Mouse (Mus musculus) adipocyte (in vitro differentiated cells): Measurements from ENCODE around the gene Fmnl2.

ENCODE experiments used
- DNase-seq: peaks from one replicate; pipeline ENCODE4 v3.0.0-alpha.2; 2016; ENCODE audit warnings: low spot score

Gene Fmnl2

DNA sequence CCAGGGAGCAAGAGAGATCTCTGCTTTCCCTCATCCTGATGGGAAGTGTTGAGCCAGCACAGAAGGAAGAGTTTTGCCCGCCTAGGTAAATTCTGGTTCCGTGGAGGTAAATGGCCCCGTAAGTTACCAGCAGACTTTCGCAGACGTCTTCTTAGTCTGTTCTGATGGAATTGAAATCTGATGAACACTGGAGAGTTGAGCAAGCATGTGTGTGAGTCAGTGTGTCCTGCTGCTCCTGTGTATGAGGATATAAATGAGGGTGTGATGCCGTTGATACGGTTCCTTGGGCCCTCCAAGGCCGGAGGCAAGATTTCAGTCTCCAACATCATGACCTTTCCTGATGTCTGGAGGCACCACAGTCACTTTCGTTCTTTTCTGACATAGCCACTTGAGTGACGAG is 98.2 kb downstream of the Fmnl2 start:
- DNase-seq: no peak

DNA sequence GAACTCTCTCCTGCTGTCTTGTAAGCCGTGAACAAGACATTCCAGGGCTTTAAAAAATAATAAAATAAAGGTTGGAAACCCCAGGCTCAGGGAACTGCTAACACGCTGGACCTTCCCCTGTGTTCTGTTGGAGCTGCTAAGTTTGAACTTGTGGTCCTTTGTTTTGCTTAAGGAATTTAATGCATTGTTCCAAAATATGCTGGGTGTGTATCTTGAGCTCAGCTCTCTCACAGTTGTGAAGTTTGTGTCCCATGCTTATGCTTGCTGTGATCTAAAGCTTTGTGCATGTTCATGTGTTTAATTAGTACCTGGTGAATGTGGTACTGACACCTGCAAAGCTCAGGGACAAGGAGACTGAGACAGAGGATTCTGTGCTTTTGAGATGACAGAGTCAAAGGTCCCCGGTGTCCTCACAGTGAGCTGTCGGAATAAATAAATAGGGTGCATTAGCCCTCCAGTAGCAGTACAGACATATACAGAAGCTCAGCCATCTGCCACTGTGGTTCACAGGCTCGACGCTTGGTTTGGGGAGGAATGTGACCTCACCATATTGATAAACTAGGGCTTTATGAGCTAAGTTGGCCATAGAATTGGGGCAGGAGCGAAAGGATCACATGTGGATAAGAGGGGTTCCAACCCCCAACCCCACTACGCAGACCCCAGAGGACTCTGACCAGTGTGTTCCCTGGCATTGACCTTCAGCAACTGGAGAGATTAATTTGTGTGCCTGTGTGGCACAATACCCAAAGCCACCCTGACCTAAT is 100.3 kb downstream of the Fmnl2 start:
- DNase-seq: no peak

DNA sequence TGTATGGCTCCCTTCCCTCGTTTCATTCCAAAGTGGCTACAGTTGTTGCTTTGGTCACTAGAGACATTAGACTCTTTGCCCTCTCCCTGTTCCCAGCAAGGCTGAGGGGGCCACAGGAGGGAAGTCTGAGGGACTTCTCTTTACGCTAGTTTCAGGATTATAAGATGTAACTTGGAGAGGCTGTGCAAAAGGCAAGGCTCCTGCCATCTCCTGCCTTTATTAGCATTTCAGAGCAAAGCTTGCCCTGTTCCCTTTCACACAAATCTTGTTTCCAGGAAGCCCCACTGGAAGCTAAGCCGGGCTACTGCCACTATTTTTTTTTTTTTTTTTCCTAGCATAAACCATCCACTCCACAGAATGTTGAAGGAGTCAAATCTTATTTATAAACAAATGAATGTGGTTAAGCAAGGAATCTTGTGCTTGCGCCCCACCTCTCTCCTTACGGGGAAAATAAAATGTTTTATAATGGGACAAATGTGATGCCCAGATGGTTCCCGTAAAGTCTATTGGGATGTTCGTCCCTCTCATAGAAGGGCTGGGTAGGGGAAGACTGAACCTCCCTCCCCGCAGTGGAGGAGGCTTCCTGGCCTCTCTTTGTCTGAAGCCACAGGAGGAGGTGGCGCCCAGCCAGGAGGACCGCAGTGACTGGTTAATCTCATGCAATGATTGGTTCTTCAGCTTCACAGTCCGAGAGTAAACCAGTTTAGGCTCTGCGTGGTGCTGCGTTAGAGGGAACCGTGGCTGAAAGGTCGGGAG is 101.1 kb downstream of the Fmnl2 start:
- DNase-seq: peak; percentile 71

DNA sequence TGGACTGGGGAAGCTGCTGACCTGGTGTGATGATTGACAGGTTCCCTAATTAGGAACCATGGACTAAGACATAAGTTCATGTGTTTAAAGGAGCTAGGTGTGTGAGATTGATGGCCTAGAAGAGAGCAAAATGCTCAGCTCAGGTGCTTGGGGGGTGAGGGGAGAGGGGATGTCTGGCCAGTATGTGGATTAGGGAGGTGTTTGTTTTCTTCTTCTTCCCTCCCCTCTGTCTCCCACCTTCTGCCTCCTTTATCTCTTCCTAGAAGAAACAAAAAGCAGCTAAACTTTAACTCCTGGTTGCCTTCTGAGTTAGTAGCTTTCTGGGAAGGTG is 101.6 kb downstream of the Fmnl2 start:
- DNase-seq: no peak

DNA sequence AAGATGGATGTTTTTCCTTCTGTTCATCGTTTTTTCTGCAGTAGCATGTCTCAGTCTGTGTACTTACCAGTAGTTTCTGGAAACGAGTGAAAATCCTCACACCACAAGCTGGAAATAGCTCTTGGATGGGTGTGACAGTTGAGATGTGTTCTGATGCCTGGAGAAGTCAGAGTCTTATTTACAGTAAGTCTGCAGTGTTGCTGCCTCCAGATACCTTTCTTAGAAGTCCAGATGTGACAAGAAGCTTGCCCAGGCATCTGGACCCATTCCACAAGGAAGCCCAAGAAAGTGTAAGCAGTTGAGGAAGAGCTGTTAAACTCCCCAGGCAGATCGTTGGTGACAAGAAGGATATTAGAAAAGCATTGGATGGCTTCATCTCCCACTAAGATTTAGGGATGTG is 102.3 kb downstream of the Fmnl2 start:
- DNase-seq: peak; percentile 32

DNA sequence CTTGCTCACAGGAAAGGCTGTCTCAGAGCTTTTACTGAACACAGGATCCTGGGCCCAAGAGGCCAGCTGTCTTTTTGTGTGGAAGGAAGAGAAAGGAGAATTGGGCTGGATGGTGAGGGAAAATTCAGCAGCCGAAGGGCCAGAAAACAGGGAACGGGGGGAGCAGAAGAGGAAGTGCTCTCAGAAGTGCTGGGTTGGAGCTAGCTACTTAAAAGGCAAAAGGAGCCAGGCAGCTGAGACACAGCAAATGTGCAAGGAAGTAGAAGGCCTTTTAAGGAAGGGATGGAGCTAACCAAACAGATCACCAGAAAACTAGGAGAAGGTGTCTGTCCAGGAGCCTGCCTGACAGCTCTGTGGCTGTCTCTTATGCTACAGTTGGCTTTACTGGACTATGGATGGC is 103.0 kb downstream of the Fmnl2 start:
- DNase-seq: no peak

DNA sequence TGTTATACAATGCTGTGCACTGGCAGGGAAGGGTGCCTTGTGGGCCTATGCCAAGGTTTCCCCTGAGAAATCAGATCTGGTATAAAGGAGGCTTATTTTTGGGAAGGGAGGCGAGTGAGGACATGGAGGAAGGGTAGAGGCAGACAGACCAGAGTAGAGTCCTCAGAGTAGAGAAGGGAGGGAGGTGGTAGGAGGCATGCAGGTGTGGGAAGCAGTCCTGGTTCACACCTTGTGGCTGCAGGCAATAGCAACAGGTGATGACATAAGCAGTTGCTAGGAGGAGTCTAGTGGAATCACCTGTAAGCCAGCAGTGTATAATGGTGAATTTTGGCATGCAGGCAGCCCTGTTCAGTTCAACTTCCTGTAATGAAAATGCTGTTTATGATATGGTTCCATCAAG is 105.8 kb downstream of the Fmnl2 start:
- DNase-seq: no peak

DNA sequence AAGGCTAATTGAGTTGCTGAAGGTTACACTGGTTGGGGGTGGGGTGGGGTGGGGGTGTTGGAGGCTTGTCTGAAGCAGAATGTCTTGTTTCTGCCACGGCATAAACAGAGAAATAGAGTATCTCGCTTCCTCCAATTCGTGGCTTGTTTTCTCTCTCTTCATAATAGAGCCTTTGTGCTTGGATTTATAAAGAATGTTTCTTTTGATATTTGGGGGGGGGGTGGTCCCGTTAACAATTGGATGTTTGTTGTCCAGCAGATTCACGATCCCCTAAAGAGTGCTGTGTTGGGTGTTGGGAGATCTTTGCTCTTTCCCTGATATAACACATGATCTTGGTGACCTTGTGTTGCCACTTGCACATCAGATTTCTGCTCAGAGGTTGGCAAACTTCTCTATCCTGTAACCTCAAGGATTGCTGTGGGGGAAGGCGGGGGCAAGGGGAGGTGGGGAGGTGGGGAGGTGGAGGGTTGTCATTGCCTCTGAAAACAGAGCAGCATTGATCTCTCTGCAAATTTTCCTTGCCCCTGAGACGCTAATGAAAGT is 106.8 kb downstream of the Fmnl2 start:
- DNase-seq: no peak

DNA sequence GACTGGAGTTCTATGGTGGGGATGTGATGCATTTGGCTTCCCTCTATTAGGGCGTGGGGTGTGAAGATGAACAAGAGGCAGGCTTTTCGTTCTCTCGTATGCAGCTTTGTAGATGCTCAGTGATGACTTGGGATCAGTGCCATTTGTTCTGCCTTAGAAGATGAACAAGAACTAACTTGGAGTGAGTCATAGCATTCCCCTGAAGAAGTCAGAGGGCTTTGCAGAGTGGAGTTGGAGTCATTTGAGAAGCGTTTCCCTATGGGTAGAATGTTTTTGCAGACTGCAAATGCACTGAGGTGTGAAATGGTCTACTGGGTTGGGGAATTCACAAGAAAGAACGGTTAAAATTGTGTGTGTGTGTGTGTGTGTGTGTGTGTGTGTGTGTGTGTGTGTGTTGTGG is 108.6 kb downstream of the Fmnl2 start:
- no peak for DNase-seq

DNA sequence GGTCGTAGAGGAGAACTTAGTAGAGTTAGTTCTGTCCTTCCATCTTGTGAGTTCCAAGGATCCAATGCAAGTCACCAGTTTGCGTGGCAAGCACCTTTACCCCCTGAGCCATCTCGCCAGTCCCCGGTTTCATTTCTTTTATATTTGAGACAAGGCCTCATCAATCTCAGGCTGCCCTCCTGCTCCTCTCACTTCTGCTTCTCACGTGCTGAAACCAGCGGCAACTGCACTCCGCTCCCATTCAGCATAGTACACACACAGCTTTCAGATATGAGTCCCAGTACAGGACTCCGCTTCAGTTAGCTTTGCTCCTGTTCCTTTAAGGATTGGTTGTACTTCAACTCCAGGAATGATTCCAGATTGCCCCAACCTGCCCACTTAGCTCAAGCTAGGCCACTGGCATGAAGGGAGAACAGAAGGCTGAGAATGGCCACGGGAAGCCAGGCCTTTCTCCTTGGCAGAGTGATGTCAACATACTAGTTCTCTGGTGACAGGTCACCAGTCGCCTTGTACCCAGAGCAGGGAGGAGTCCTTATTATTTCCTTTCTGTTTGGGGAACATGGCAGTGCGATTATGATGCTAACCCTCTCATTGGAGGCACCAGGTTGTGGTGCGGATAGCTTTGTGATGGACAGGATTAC is 109.3 kb downstream of the Fmnl2 start:
- peak; percentile 59 for DNase-seq

DNA sequence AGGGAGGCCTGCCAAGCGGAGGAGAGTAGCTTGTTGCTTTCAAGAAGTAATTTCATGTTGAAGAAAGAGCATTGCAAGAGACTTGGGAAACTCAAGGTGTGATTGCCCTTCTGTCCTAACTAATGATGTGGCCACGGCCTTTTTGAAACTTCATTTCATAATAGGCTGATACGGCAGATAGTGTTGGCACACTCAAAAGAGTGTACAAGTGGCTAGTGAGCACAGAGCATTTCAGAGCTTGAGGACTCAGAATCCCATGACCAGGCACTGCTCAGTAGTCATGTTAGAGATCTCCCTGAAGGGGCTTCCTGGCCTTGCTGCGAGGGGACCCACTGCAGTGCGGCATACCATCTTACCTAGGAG is 109.8 kb downstream of the Fmnl2 start:
- DNase-seq: no peak

DNA sequence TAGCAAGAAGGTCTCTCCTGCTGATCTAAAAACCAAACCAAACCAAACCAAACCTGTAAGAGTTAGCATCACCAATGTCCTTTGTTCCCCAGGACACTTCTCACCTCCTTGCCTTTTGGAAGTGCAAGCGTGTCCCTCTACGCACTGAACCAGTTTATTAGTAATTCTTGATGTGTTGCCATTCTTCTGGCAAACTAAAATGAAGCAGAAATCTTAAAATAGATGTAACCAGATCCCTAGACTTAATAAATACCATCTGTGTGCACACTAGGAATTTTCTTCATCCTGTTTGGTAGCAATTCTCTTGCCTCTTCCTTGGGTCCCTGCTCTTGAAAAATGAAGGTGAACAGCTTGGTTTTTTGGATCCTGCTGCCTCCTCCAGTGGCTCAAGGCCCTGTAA is 111.2 kb downstream of the Fmnl2 start:
- peak; percentile 52 for DNase-seq

DNA sequence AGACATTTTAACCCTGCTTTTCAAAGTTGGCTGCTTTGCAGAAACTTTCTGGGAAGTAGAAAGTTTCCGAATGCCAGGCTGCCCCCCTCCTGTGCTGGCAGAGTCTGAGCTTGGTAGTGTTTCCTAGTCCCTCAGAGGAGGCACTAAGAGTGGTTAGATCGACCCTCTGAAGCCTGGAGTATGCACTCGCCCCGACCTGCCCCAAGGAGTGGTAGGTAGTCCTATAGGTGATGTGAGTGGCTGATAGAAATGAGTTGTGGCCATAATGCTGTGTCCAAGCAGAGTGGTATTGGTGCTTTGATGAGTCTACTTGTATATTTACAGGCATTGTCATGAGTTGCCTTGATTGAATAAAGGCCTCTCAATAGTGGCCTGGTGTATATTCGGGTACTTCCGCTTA is 116.4 kb downstream of the Fmnl2 start:
- no peak for DNase-seq

DNA sequence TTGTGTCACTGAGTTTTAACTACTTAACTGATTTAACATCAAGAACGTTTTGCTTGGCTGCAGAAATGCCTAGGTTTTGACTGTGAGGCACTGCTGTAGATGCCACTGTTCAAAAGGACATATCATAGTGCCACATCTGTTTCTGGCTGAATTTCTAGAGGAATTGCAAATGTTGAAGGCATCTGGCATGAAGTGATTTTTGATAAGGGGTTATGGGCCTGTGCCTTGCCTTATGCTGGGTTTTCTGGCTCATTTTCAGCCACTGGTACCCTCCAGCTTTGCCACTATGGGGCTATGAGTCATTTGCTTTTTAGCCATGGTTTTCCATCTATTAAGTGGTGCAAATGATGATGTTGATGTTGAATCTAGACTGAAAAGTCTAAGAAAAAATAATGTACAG is 117.1 kb downstream of the Fmnl2 start:
- DNase-seq: no peak

DNA sequence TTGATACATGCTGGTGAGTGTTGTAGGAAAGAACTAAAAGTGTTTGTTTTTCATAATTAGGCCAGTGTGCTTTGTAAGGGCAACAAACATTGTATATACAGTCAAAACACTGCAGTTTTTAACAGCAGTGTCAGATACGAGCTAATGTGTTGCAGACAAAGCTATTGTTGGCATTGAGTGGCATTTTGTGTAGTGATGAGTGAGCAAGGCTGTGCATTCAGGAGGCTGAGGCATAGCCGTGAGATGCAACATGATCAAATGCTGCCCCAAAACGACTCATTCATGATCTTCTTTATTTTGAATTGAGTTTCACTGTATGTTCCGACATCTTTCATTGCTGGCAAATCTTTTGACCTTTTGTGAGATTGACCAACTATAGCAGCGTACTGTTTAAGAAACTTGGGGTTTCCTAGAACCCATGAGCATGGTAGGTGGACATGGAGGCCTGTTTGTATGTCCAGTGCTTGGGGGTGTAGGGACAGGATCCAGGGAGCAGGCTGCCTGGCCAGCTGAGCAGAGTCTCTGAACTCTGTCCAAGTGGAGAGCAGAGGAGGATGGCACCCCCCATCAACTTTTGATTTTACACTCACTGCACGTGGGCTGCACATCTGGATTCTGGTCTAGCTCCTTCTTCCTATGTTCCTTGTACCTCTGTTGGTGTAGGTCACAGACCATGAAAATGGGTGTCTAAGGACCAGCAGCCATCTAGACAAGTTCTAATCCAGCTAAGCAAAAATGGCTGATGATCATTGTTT is 120.4 kb downstream of the Fmnl2 start:
- DNase-seq: no peak

DNA sequence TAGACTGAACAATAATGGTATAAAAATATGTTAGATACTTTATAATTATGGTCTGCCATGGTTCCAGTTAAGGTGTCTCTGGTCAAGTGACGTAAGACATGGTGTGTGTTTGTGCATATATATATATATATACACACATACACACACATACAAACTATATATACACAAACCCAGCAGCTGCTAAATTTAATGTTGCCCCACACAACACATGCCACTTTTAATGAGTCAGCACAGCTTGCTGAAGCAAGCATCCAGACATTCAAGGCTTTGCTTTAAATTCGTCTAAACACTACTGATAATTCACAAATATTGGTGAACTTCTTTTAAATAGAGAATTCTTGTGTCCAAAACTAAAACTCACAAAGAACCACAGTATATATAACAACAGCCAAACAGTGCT is 121.1 kb downstream of the Fmnl2 start:
- no peak for DNase-seq

DNA sequence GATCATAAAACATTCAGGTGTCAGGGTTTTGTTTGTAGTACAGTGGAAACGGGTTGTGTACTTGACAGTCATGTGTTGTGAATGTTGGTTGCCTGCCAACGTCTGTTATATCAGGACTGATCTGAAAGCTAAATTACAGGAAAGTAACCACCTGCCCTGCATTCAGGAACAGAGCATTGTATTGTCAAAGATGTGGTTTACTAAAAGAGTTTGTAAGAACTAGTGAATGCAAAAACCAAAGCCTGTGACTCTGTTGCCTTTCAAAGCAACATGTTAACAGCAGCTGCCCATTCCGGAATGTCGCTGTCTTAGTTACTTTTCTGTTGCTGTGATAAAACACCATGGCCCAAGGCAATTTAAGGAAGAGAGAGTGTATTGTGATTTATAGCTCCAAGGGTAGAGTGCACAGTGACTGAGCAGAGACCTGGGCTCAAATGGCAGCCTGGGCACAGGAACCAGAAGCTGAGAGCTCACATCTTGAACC is 121.7 kb downstream of the Fmnl2 start:
- DNase-seq: no peak

DNA sequence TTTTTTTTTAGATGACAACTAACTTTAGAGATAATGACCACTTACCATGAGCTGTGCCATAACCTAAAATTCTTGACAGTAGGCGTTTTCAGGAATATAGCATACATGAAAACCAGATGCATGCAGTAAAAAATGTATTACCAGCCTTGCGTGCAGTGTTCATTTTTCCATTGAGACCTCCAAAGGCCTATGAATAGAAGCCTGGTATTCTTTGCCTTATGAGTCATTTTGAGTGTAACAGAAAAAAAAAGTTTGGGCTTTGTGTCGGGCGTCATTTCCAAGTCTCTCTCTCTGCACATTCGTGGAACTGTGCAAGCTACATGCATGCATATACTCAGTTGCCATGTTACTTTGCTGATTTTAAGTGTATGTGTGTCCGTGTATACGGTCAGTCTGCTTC is 123.5 kb downstream of the Fmnl2 start:
- DNase-seq: no peak

DNA sequence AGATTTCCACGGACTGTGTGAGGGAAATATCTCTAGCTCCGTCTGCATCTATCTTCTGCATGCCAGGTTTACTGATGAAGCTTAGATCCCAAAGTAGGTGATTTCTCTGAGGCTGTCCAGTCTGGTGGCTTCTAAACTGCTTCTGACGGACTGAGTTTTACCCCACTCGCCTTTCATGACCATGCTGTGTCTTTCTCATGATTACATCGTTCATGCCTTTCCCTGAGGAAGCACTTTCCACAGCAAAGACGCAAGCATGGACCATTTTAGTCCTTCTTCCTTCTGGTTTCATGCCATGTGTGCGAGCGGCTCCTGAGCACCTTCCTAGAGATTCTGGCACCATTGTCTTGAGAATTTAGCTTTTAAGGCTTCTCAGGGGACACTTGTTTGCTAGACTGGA is 123.9 kb downstream of the Fmnl2 start:
- DNase-seq: no peak

DNA sequence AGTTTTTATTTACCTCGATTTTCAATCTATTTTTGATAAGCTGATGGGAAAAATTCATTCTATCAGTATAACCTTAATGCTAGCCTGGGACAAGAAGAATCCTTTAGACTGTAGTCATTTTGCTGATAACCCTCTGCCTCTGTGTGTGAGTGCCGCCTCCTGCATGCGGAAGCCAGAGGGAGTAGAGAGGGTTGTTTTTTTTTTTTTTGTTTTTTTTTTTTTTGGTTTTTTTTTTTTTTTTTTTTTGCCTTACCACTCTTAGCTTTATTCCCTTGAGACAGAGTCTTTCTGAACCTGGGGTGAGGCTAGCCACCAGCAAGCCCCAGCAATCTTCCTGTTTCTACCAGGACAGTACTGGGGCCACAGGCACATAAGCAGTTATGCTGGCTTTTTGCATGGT is 124.8 kb downstream of the Fmnl2 start:
- no peak for DNase-seq

DNA sequence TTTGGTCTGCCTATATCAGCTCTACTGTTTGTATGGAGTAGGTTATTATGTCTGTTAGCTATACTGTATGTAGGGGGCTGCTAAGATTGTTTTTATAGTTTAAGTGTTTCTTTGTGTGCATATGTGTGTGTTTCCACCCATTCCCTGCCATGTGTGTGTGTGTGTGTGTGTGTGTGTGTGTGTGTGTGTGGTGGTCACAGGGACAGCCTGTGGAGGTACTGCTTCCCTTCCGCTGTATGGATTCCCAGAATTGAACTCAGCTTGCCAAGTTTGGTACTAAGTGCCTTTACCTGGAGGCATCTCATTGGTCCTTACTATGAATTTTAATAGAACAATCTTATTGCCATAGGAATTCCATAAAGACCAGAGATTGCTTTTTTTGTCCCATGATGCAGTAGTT is 126.9 kb downstream of the Fmnl2 start:
- DNase-seq: no peak

DNA sequence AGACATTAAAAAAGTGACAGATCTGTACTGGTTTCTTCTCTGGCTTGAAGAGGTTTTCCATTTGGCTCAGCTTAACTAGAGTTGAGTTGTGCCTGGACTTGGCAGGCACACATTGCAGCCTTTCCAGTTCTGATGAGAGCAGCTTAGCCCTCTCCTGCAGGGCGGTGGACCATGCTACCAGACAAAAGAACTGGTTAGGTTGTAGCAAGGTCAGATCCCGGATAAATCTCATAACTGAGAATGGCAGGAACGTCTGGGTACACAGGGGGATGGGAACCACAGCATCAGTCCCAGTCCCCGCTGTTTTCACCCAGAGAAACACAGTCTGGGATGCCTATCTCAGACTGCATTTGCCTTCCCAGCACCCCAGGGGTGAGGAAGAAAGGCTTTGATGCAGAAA is 127.5 kb downstream of the Fmnl2 start:
- no peak for DNase-seq
